Mouse (Mus musculus) kidney, postnatal 4 days (tissue): ENCODE results near the gene Wdr77.
"Not testable (repeated sequence)": the region's sequence is repeated elsewhere in the genome, so short reads cannot be mapped to it uniquely, and the experiment has no call there.

Experiments used
- DNase-seq, 2 experiments: peaks; one replicate each; pipeline ENCODE4 v3.0.0; 2021; ENCODE audit warnings: mixed read lengths in 2 of 2

Gene Wdr77

GRCm38 (mm10) chr3:105958974-105959580, at the start of gene Wdr77:
Gene Wdr77 (plus strand): TSS chr3:105959369.
- peak; percentile 96 to 98 for DNase-seq

- DNase-seq = no peak
These were observed 48.5 kb upstream of the Wdr77 start for GRCm38 (mm10) chr3:105910519-105911190.

GRCm38 (mm10) chr3:105912097-105912880, 46.9 kb upstream of the Wdr77 start:
- DNase-seq = no peak

GRCm38 (mm10) chr3:105913839-105914681, 45.1 kb upstream of the Wdr77 start:
- no peak for DNase-seq

GRCm38 (mm10) chr3:105915281-105915680, 43.9 kb upstream of the Wdr77 start:
- DNase-seq = no peak

GRCm38 (mm10) chr3:105916455-105916854, 42.7 kb upstream of the Wdr77 start:
- not testable (repeated sequence) for DNase-seq

GRCm38 (mm10) chr3:105917656-105918354, 41.4 kb upstream of the Wdr77 start:
- no peak for DNase-seq

- no peak for DNase-seq
These were observed 40.8 kb upstream of the Wdr77 start for GRCm38 (mm10) chr3:105918355-105918745.

GRCm38 (mm10) chr3:105920743-105921142, 38.4 kb upstream of the Wdr77 start:
- DNase-seq = not testable (repeated sequence)

GRCm38 (mm10) chr3:105921959-105922358, 37.2 kb upstream of the Wdr77 start:
- DNase-seq = no peak

GRCm38 (mm10) chr3:105924616-105925015, 34.6 kb upstream of the Wdr77 start:
- DNase-seq = no peak

GRCm38 (mm10) chr3:105927561-105928194, 31.5 kb upstream of the Wdr77 start:
- DNase-seq = no peak

GRCm38 (mm10) chr3:105928195-105928569, 31.0 kb upstream of the Wdr77 start:
- no peak for DNase-seq

GRCm38 (mm10) chr3:105928781-105929180, 30.4 kb upstream of the Wdr77 start:
- no peak for DNase-seq

- no peak for DNase-seq
These were observed 29.3 kb upstream of the Wdr77 start for GRCm38 (mm10) chr3:105929821-105930220.

GRCm38 (mm10) chr3:105931095-105931494, 28.1 kb upstream of the Wdr77 start:
- DNase-seq = no peak

GRCm38 (mm10) chr3:105932240-105933071, 26.7 kb upstream of the Wdr77 start, which contains the start of gene I830077J02Rik:
Gene I830077J02Rik (minus strand): TSS chr3:105932664.
- no peak for DNase-seq

- no peak for DNase-seq
These were observed 25.2 kb upstream of the Wdr77 start for GRCm38 (mm10) chr3:105933926-105934325.

- peak; percentile 53 to 67 for DNase-seq
These were observed 24.1 kb upstream of the Wdr77 start for GRCm38 (mm10) chr3:105935033-105935432.

GRCm38 (mm10) chr3:105936111-105936510, 23.1 kb upstream of the Wdr77 start:
- DNase-seq = no peak

- DNase-seq = no peak
These were observed 7.8 kb upstream of the Wdr77 start for GRCm38 (mm10) chr3:105951348-105951747.
